Mouse (Mus musculus) cortical plate, adult 2 months (tissue): Measurements from ENCODE around the gene Wdr38.

Source experiments
- CTCF ChIP-seq: fragments of 200-500 bp; IDR thresholded peaks from 2 replicates; pipeline ENCODE4 v1.5.1; 2011; ENCODE audit warnings: mild to moderate bottlenecking, control low read depth, low read length; ENCODE audit not compliant: insufficient read depth; ENCODE audit errors: extremely low read depth
- POLR2A ChIP-seq: fragments of 200-500 bp; IDR thresholded peaks from 2 replicates; pipeline ENCODE4 v1.6.1; 2011; ENCODE audit warnings: mild to moderate bottlenecking, low read length, control low read depth; ENCODE audit not compliant: insufficient read depth; ENCODE audit errors: extremely low read depth

DNA sequence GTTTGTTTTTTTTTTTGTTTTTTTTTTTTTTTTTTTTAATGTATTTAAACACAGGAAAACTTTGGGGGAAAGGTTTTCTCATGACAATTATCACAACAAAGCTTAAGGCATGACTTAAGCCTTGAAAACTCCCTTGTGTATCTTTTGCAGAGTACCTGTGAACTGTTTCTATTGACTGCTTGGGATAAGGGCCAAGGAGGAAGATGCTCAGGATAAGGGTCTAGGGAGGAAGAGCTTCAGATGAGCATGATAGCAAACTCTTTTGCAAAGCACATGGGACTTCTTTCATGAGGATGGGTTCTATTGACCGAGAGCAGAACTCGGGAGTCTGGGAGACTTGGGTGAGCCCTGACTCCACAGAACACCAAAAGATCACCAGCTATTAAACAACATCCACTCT lies 27.6 kb upstream of the Wdr38 start:
- no peak for TF ChIP-seq CTCF
- TF ChIP-seq POLR2A = no peak
